8 mouse cellular contexts compared by ENCODE assay signal in the genomic region with DNA sequence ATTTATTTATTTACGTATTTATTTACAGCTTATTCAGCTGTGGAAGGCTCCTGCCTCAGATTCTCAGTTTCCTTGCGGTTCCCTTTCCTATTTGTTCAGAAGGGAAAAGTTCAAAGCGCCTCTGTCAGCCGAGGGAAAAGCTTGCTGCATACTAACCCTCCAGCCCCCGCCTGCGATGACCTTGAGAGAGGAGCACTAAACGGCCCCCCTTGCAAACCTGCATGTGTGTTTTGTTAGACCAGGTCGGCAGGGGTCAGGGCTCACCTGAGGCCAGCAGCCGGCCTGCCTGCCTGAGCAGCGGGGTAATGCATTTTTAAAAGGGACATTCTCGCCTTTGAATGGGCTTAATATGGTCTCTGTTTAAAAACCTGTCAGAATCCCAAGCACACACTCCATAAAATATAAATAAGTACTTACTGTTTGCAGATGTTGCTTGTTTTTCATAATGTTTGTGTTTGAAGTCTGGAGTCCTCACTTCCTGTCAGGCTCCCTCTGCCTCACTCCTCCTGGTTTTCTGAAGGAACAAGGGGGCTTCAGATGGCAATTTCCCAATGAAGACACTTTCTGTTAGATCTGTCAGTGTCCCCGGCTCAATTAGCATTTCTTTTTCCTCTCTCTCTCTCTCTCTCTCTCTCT.
DNase-seq lines count a peak whose midpoint lies in the region; ATAC-seq and TF ChIP-seq lines count a peak whose summit lies in the region.

No protein-coding gene starts in this region.

- H3K4me1 ChIP-seq in lung, embryonic 14.5 days (ENCODE audit: insufficient read depth) = peaks cover 6% of the 10 kb centered on the region
- peaks cover 37% of the 10 kb centered on the region for H3K4me1 ChIP-seq in liver, embryonic 12.5 days
- H3K4me1 ChIP-seq in stomach, embryonic 15.5 days = peaks cover 16% of the 10 kb centered on the region; the same call in 1 of the 2 replicates

- no peaks in the 10 kb centered on the region for H3K9me3 ChIP-seq in lung, embryonic 14.5 days (ENCODE audit: low read depth, low read length)
- no peaks in the 10 kb centered on the region for H3K9me3 ChIP-seq in liver, embryonic 12.5 days (replicated peaks)
- no peaks in the 10 kb centered on the region for H3K9me3 ChIP-seq in stomach, embryonic 15.5 days

- H3K27ac ChIP-seq in lung, embryonic 14.5 days (ENCODE audit: low read depth) = no peak overlapping the region
- no peak overlapping the region for H3K27ac ChIP-seq in liver, embryonic 12.5 days
- no peak overlapping the region for H3K27ac ChIP-seq in stomach, embryonic 15.5 days

- TF ChIP-seq CTCF in lung, embryonic 14.5 days (IDR thresholded peaks at IDR 0.05; ENCODE audit: low read depth) = no peak

- DNase-seq in lung, embryonic 14.5 days = peak; percentile 86
- no peak for DNase-seq in lung, adult 18-20 months
- peak; percentile 87 for DNase-seq in hindlimb bud, embryonic 11.5 days (ENCODE audit: extremely low spot score, low read depth, low spot score)
- DNase-seq in layer of hippocampus, adult 9-10 months (ENCODE audit: low spot score) = no peak
- no peak for DNase-seq in gastrocnemius, adult 18-20 months (ENCODE audit: low spot score)
- DNase-seq in frontal cortex, postnatal 14 days (ENCODE audit: low spot score in 2 of 2) = no peak

- peak overlapping the region; percentile 72 for H3K4me2 ChIP-seq in lung, embryonic 14.5 days
- H3K4me2 ChIP-seq in liver, embryonic 12.5 days = peak overlapping the region; percentile 67
- peak overlapping the region; percentile 68 for H3K4me2 ChIP-seq in stomach, embryonic 15.5 days

- H3K9ac ChIP-seq in lung, embryonic 14.5 days = peak overlapping the region; percentile 38
- H3K9ac ChIP-seq in liver, embryonic 12.5 days = peak overlapping the region; percentile 46; the same call in 1 of the 2 replicates
- H3K9ac ChIP-seq in stomach, embryonic 15.5 days = no peak overlapping the region

- ATAC-seq in lung, embryonic 14.5 days (ENCODE audit: insufficient read depth) = peak; percentile 59; the same call in 1 of the 2 replicates
- ATAC-seq in liver, embryonic 12.5 days = 0 out of 2 replicates have a peak, but pooled peaks have one; percentile 32
- ATAC-seq in stomach, embryonic 15.5 days (ENCODE audit: insufficient read depth, low FRiP score, low read depth) = no peak

- H3K4me3 ChIP-seq in lung, embryonic 14.5 days (ENCODE audit: low read depth, low read length) = peak overlapping the region; percentile 32
- H3K4me3 ChIP-seq in liver, embryonic 12.5 days = peak overlapping the region; percentile 35
- peak overlapping the region; percentile 31 for H3K4me3 ChIP-seq in stomach, embryonic 15.5 days (replicated peaks)

- H3K36me3 ChIP-seq in lung, embryonic 14.5 days (ENCODE audit: insufficient read depth) = no peaks in the 10 kb centered on the region
- no peaks in the 10 kb centered on the region for H3K36me3 ChIP-seq in liver, embryonic 12.5 days
- no peaks in the 10 kb centered on the region for H3K36me3 ChIP-seq in stomach, embryonic 15.5 days

- H3K27me3 ChIP-seq in lung, embryonic 14.5 days (ENCODE audit: insufficient read depth, low read length) = peaks cover 41% of the 10 kb centered on the region
- peaks cover 57% of the 10 kb centered on the region for H3K27me3 ChIP-seq in liver, embryonic 12.5 days (replicated peaks)
- H3K27me3 ChIP-seq in stomach, embryonic 15.5 days (replicated peaks) = 0 out of 2 replicates have a peak, but pooled peaks cover 10% of the 10 kb centered on the region

- WGBS in lung, embryonic 14.5 days = 7% methylated on average over 12 of the region's 12 CpGs
- WGBS in liver, embryonic 12.5 days (ENCODE audit: insufficient replicate concordance) = 15% methylated on average over 12 of the region's 12 CpGs
- WGBS in stomach, embryonic 15.5 days = 12% methylated on average over 12 of the region's 12 CpGs

Comparison
In these comparisons a context has a peak if more than half of its experiments do, and no peak if none do; other contexts are left out.
1. DNase-seq: peak in lung, embryonic 14.5 days (single experiment) and hindlimb bud, embryonic 11.5 days (single experiment); none in lung, adult 18-20 months (0 of 2), layer of hippocampus, adult 9-10 months (single experiment), gastrocnemius, adult 18-20 months (single experiment) and frontal cortex, postnatal 14 days (0 of 2).
2. Peak in every context shown above with its lines, with median percentiles within 50 percentile points of each other: H3K4me2 ChIP-seq and H3K4me3 ChIP-seq.